Mouse (Mus musculus) kidney, adult 2 months (tissue): Measurements from ENCODE around the gene Anapc13. TPM values are rescaled to one million over a fixed set of nuclear protein-coding genes. Genes with fewer than 3 reads are reported as not detected.

Experiments
- DNase-seq: peaks from one replicate; pipeline ENCODE4 v3.0.0; 2021
- H3K27ac ChIP-seq: fragments of 200-500 bp; 2 replicates; pipeline ENCODE4 v1.5.1; 2012; ENCODE audit warnings: low read depth, low read length, control low read depth, inconsistent platforms; ENCODE audit not compliant: insufficient read depth
- H3K27me3 ChIP-seq: fragments of 200-500 bp; replicated peaks from 2 replicates; pipeline ENCODE4 v1.6.1; 2012; ENCODE audit warnings: mild to moderate bottlenecking, moderate library complexity, low read length, inconsistent platforms; ENCODE audit not compliant: control insufficient read depth, insufficient read depth
- H3K36me3 ChIP-seq: fragments of 200-500 bp; 2 replicates; pipeline ENCODE4 v1.6.1; 2012; ENCODE audit warnings: mild to moderate bottlenecking, moderate library complexity, low read length, inconsistent platforms; ENCODE audit not compliant: control insufficient read depth, insufficient read depth
- H3K4me1 ChIP-seq: fragments of 200-500 bp; 2 replicates; pipeline ENCODE4 v1.6.1; 2011; ENCODE audit warnings: low read length; ENCODE audit not compliant: control insufficient read depth, insufficient read depth
- H3K4me3 ChIP-seq: fragments of 200-500 bp; 2 replicates; pipeline ENCODE4 v1.5.1; 2011; ENCODE audit warnings: mild to moderate bottlenecking, low read depth, low read length, control low read depth; ENCODE audit not compliant: insufficient read depth
- CTCF ChIP-seq: fragments of 200-500 bp; conservative IDR thresholded peaks from 2 replicates; pipeline ENCODE4 v1.5.1; 2011; ENCODE audit warnings: low read depth, mild to moderate bottlenecking, control low read depth, low read length, moderate library complexity, mixed read lengths; ENCODE audit not compliant: insufficient read depth, insufficient read length
- POLR2A ChIP-seq: fragments of 200-500 bp; IDR thresholded peaks from one replicate; pipeline ENCODE4 v1.6.1; 2011; ENCODE audit warnings: low read depth, low read length, control low read depth
- WGBS: fragments of 180-500 bp; shearing (Covaris S2); methylation state at CpG from one replicate; pipeline ENCODE4 v1.1.7; 2018; 5-methylcytosine and 5-hydroxymethylcytosine counted together
- polyA plus RNA-seq: library from polyadenylated mRNA; depleted of rRNA; stranded (reverse); fragments of >200 nt; gene quantifications from 2 replicates; pipeline ENCODE4 v1.2.3, GENCODE M21; 2012; rRNA removed

The Anapc13 gene
- polyA plus RNA-seq, 1 experiment = 225 TPM

- TF ChIP-seq POLR2A (no peak), CTCF (no peak)
- 81% methylated on average over 5 of the region's 5 CpGs for WGBS
- H3K4me3 ChIP-seq = no peak overlapping the region
Measured at GRCm38 (mm10) chr9:102675922-102676321, 49.8 kb downstream of the Anapc13 start.

GRCm38 (mm10) chr9:102681470-102681869 lies 55.4 kb downstream of the Anapc13 start:
- TF ChIP-seq POLR2A = no peak
- no peak for TF ChIP-seq CTCF
- 61% methylated on average over 7 of the region's 7 CpGs for WGBS
- H3K36me3 ChIP-seq = no peaks in the 10 kb centered on the region
- H3K27ac ChIP-seq = no peak overlapping the region
- H3K27me3 ChIP-seq = no peaks in the 10 kb centered on the region; the same call in 1 of the 2 replicates
- no peak for DNase-seq
- H3K4me3 ChIP-seq = no peak overlapping the region
- H3K4me1 ChIP-seq = no peaks in the 10 kb centered on the region

More at GRCm38 (mm10) chr9:102675922-102676321, 49.8 kb downstream of the Anapc13 start:
- Histone ChIP-seq H3K36me3 (no peaks in the 10 kb centered on the region), H3K27me3 (no peaks in the 10 kb centered on the region; the same call in 1 of the 2 replicates), H3K4me1 (no peaks in the 10 kb centered on the region), H3K27ac (no peak overlapping the region)
- no peak for DNase-seq

Other genes with a start within 250 kb of the Anapc13 start
- gene Ky, start 120.5 kb upstream of the Anapc13 start, polyA plus RNA-seq = 0.31 and 0.45 TPM in 2 replicates
- 3.7 and 6.9 TPM in 2 replicates for gene Cep63, start 238 bp downstream of the Anapc13 start, polyA plus RNA-seq
- 37.7 and 40.5 TPM in 2 replicates for gene Amotl2, start 90.4 kb downstream of the Anapc13 start, polyA plus RNA-seq
- 41.2 and 42.7 TPM in 2 replicates for gene Ryk, start 208.6 kb downstream of the Anapc13 start, polyA plus RNA-seq